Mouse (Mus musculus) liver, adult 2 months (tissue): Measurements from ENCODE around the gene Fam118b.

ENCODE experiments used
- CTCF ChIP-seq: fragments of 200-500 bp; IDR thresholded peaks from 2 replicates; pipeline ENCODE4 v1.5.1; 2011; ENCODE audit warnings: low read depth, low read length, control low read depth
- POLR2A ChIP-seq: fragments of 200-500 bp; IDR thresholded peaks from 2 replicates; pipeline ENCODE4 v1.6.1; 2011; ENCODE audit warnings: low read length, control low read depth; ENCODE audit not compliant: insufficient read depth; ENCODE audit errors: extremely low read depth

- TF ChIP-seq CTCF (no peak), POLR2A (no peak)
Observed at GRCm38 (mm10) chr9:35314254-35314653, 46.6 kb upstream of the Fam118b start.
